Mouse (Mus musculus): ENCODE data around the gene Trp53i13.

DNA sequence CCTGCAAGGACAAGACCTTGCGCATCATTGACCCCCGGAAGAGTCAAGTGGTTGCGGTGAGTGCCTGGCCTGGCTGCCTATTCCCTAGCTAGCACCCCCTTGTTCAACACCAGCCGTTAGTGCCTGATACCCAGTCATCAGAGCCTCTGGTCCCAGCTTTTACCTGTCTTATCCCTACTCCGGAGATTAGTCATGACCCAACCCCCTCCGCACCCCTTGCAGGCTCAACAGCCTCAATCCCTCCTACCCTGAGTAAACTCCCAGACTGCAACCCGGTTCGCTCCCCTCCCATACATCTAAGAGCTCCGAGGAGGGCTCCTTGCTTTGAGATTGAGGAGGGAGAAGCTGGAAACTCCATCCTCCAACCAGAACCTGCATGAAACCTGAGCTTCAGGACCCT lies 49.2 kb downstream of the Trp53i13 start:
- TF ChIP-seq CTCF (IDR thresholded peaks at IDR 0.05; ENCODE audit: borderline replicate concordance, control insufficient read depth, extremely low read depth, insufficient read depth, low read length, poor library complexity) (no peak), POLR2A (IDR thresholded peaks at IDR 0.05; ENCODE audit: control insufficient read depth, extremely low read depth, insufficient read depth, low read length, poor library complexity) (no peak)

All from thymus, adult 2 months (tissue).